Mouse (Mus musculus): ENCODE data around the gene Amer2. TPM values are rescaled to one million over a fixed set of nuclear protein-coding genes. Genes with fewer than 3 reads are reported as not detected.

Amer2 gene
- total and polyA plus RNA-seq, 3 experiments: not detected

DNA sequence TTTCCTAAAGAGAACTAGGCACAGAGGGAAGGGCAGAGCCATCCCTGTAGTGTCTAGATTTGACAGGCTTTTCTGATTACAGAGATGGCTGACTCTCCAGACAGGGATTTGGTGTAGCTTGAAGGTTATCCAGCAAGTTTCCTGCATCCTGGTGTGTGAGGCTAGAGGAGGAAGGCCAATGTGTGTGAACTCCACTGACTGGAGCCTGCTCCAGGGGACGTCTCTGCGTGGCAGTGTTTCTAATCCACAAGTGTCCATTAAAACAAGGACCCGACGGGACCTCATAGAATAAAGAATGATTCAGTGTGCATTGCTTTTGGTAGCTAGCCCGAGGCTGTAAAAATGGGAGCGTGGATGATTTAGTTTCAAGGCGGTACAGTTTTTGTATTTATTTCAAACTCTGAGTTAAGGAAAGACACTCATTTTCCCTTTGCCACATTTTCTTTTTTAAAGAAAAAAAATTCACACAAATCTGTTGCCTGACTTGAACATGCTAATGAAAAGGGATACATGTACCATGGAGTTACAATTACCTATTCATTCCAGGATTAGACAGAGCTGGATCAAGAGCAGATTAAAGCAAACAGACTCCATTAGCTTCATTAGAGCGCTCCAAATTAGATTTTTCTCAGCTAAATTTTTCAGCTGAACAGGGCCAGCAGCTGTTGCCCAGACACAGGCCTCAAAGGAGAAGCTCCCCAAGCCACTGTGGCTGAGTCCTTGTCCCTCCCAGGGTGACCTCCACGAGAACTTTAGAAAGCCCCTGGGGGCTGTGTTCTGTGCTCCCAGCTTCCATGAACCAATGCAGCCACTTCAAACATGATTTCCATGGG, 11.5 kb upstream of the Amer2 start:
- in situ Hi-C loops (cut with MboI; ENCODE audit: low pct_ligation_motif_present, low pct_unique_long_range_greater_than_20kb, low sequenced_read_pairs): no loop called here
- DNase-seq (ENCODE audit: extremely low read depth): no peak
- dilution Hi-C loops (cut with MboI; ENCODE audit: extremely low pct_ligation_motif_present, extremely low pct_unique_long_range_greater_than_20kb, low sequenced_read_pairs): no loop called here

DNA sequence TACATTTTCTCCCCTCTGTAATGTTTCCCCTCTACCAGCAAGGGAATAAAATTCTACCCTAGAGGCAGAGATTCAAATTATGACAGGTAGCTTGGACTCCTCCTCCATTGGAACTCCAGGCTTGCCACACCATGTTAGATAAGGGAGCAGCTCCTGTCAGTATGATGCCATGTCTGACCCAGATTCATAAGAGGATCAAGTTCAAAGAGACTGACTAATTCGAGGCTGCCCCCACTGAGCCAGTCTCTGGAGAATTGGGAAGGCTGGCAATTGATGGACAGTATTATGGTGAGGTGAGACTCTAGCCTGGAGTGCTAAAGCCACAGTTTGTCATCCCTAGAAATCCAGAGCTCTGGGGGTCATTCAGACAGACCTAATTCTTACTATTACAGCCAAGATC, 6.3 kb upstream of the Amer2 start:
- Histone ChIP-seq H3K27ac (ENCODE audit: insufficient read depth, low read depth) (no peak overlapping the region), H3K4me1 (ENCODE audit: control insufficient read depth in 1 of 2, insufficient read depth in 2 of 2) (no peaks in the 10 kb centered on the region), H3K27me3 (replicated peaks) (peaks cover 1% of the 10 kb centered on the region), H3K9ac (ENCODE audit: insufficient read depth, low read depth) (no peak overlapping the region), H3K4me3 (replicated peaks in 1 of 3; ENCODE audit: low read depth in 2 of 3, low read length in 2 of 3, poor library complexity in 1 of 3) (no peak overlapping the region), H3K79me2 (replicated peaks; ENCODE audit: control insufficient read depth, extremely low read depth, insufficient read depth, poor library complexity, severe bottlenecking) (no peaks in the 10 kb centered on the region), H3K9me3 (replicated peaks; ENCODE audit: low read length) (peaks cover 3% of the 10 kb centered on the region), H3K4me2 (ENCODE audit: insufficient read depth, low read depth, poor library complexity, severe bottlenecking) (no peak overlapping the region), H3K36me3 (replicated peaks in 1 of 2; ENCODE audit: control insufficient read depth in 1 of 2, insufficient read depth in 1 of 2, low read length in 1 of 2) (no peaks in the 10 kb centered on the region)
- in situ Hi-C loops (cut with MboI; ENCODE audit: low pct_ligation_motif_present, low pct_unique_long_range_greater_than_20kb, low sequenced_read_pairs): no loop called here
- DNase-seq (ENCODE audit: extremely low read depth): no peak
- dilution Hi-C loops (cut with MboI; ENCODE audit: extremely low pct_ligation_motif_present, extremely low pct_unique_long_range_greater_than_20kb, low sequenced_read_pairs): no loop called here
- TF ChIP-seq JUN (IDR thresholded peaks at IDR 0.05; ENCODE audit: insufficient read depth, low read depth, low read length) (no peak), EP300 (IDR thresholded peaks at IDR 0.05; ENCODE audit: low read length) (no peak), SIN3A (IDR thresholded peaks at IDR 0.05; ENCODE audit: low read length) (no peak), MAX (IDR thresholded peaks at IDR 0.05; ENCODE audit: low read length) (no peak), RCOR1 (conservative IDR thresholded peaks at IDR 0.05; ENCODE audit: low read depth, low read length) (no peak), CTCF (conservative IDR thresholded peaks at IDR 0.05 in 1 of 2, IDR thresholded peaks at IDR 0.05 in 1 of 2; ENCODE audit: low read depth in 2 of 2, low read length in 2 of 2) (no peak), JUND (conservative IDR thresholded peaks at IDR 0.05; ENCODE audit: low read depth, low read length) (no peak), USF1 (IDR thresholded peaks at IDR 0.05; ENCODE audit: low read depth, low read length) (no peak), MAFK (IDR thresholded peaks at IDR 0.05; ENCODE audit: insufficient replicate concordance, low read length) (no peak), TBP (conservative IDR thresholded peaks at IDR 0.05; ENCODE audit: low read depth, low read length) (no peak), ETS1 (conservative IDR thresholded peaks at IDR 0.05; ENCODE audit: low read depth, low read length) (no peak), MAZ (IDR thresholded peaks at IDR 0.05; ENCODE audit: low read depth, low read length) (no peak)

More for the DNA sequence above, 11.5 kb upstream of the Amer2 start:
- Histone ChIP-seq H3K27ac (ENCODE audit: insufficient read depth, low read depth) (no peak overlapping the region), H3K9me3 (replicated peaks; ENCODE audit: low read length) (no peaks in the 10 kb centered on the region), H3K79me2 (replicated peaks; ENCODE audit: control insufficient read depth, extremely low read depth, insufficient read depth, poor library complexity, severe bottlenecking) (no peaks in the 10 kb centered on the region), H3K4me2 (ENCODE audit: insufficient read depth, low read depth, poor library complexity, severe bottlenecking) (no peak overlapping the region), H3K36me3 (replicated peaks in 1 of 2; ENCODE audit: control insufficient read depth in 1 of 2, insufficient read depth in 1 of 2, low read length in 1 of 2) (no peaks in the 10 kb centered on the region), H3K9ac (ENCODE audit: insufficient read depth, low read depth) (no peak overlapping the region), H3K4me3 (replicated peaks in 1 of 3; ENCODE audit: low read depth in 2 of 3, low read length in 2 of 3, poor library complexity in 1 of 3) (no peak overlapping the region), H3K27me3 (replicated peaks) (peaks cover 1% of the 10 kb centered on the region), H3K4me1 (ENCODE audit: control insufficient read depth in 1 of 2, insufficient read depth in 2 of 2) (no peaks in the 10 kb centered on the region)
- no peak for TF ChIP-seq MYC (IDR thresholded peaks at IDR 0.05; ENCODE audit: low read depth, low read length)
- no peak for TF ChIP-seq UBTF (IDR thresholded peaks at IDR 0.05; ENCODE audit: low read depth, low read length)
- TF ChIP-seq ZKSCAN1 (IDR thresholded peaks at IDR 0.05; ENCODE audit: borderline replicate concordance, low read depth, low read length): no peak
- TF ChIP-seq MXI1 (IDR thresholded peaks at IDR 0.05; ENCODE audit: low read depth, low read length): no peak
- no peak for TF ChIP-seq NRF1 (IDR thresholded peaks at IDR 0.05; ENCODE audit: low read depth, low read length)
- no peak for TF ChIP-seq ETS1 (conservative IDR thresholded peaks at IDR 0.05; ENCODE audit: low read depth, low read length)
- TF ChIP-seq GABPA (IDR thresholded peaks at IDR 0.05; ENCODE audit: insufficient replicate concordance, low read depth, low read length): no peak
- no peak for TF ChIP-seq USF2 (conservative IDR thresholded peaks at IDR 0.05; ENCODE audit: low read depth, low read length)
- no peak for TF ChIP-seq USF1 (IDR thresholded peaks at IDR 0.05; ENCODE audit: low read depth, low read length)
- TF ChIP-seq HCFC1 (IDR thresholded peaks at IDR 0.05; ENCODE audit: low read depth, low read length): no peak
- TF ChIP-seq SMC3 (IDR thresholded peaks at IDR 0.05; ENCODE audit: low read depth, low read length): no peak
- TF ChIP-seq MAFK (IDR thresholded peaks at IDR 0.05; ENCODE audit: insufficient replicate concordance, low read length): no peak
- TF ChIP-seq ZC3H11A (IDR thresholded peaks at IDR 0.05; ENCODE audit: low read depth, low read length): no peak
- TF ChIP-seq RAD21 (IDR thresholded peaks at IDR 0.05; ENCODE audit: low read depth, low read length): no peak

Measured in CH12.LX (cell line).